Mouse (Mus musculus): ENCODE measurements around the gene Gm29609. TPM values are rescaled to one million over a fixed set of nuclear protein-coding genes. Genes with fewer than 3 reads are reported as not detected.
A peak's percentile ranks its signal among the peaks of the same experiment; 100 is the strongest.

Gene Gm29609
- total and polyA plus RNA-seq, 3 experiments: 0.57 to 2.7 (median 1.2) TPM

GRCm38 (mm10) chr5:31154152-31154553, 25.6 kb downstream of the Gm29609 start, which contains the start of gene Mpv17 (continued):
- TF ChIP-seq KAT2A (IDR thresholded peaks at IDR 0.05; ENCODE audit: insufficient replicate concordance, low read length) (no peak), MEF2A (IDR thresholded peaks at IDR 0.05; ENCODE audit: borderline replicate concordance, low read depth, low read length) (no peak), TCF12 (IDR thresholded peaks at IDR 0.05; ENCODE audit: low read depth, low read length) (peak; percentile 60; the same call in 1 of the 2 replicates), SIN3A (IDR thresholded peaks at IDR 0.05; ENCODE audit: low read length) (peak; percentile 81), JUND (conservative IDR thresholded peaks at IDR 0.05; ENCODE audit: low read depth, low read length) (no peak), RCOR1 (conservative IDR thresholded peaks at IDR 0.05; ENCODE audit: low read depth, low read length) (no peak)

GRCm38 (mm10) chr5:31153516-31154151, 26.1 kb downstream of the Gm29609 start:
- no peak overlapping the region for H3K27ac ChIP-seq (ENCODE audit: insufficient read depth, low read depth)
- no peaks in the 10 kb centered on the region for H3K9me3 ChIP-seq (replicated peaks; ENCODE audit: low read length)
- H3K36me3 ChIP-seq (replicated peaks in 1 of 2; ENCODE audit: control insufficient read depth in 1 of 2, insufficient read depth in 1 of 2, low read length in 1 of 2): peaks cover 29 to 63% of the 10 kb centered on the region in 2 experiments
- no peak for TF ChIP-seq USF2 (conservative IDR thresholded peaks at IDR 0.05; ENCODE audit: low read depth, low read length)
- no peak for TF ChIP-seq RAD21 (IDR thresholded peaks at IDR 0.05; ENCODE audit: low read depth, low read length)
- TF ChIP-seq SIN3A (IDR thresholded peaks at IDR 0.05; ENCODE audit: low read length): no peak
- TF ChIP-seq PAX5 (IDR thresholded peaks at IDR 0.05; ENCODE audit: low read length): no peak
- no peak for TF ChIP-seq TCF12 (IDR thresholded peaks at IDR 0.05; ENCODE audit: low read depth, low read length)
- TF ChIP-seq MEF2A (IDR thresholded peaks at IDR 0.05; ENCODE audit: borderline replicate concordance, low read depth, low read length): no peak
- no peak for TF ChIP-seq ZNF384 (IDR thresholded peaks at IDR 0.05; ENCODE audit: low read depth, low read length)
- H3K27me3 ChIP-seq (replicated peaks): no peaks in the 10 kb centered on the region
- peak overlapping the region; percentile 72 to 81 (median 73) for H3K4me3 ChIP-seq (replicated peaks in 1 of 3; ENCODE audit: low read depth in 2 of 3, low read length in 2 of 3, poor library complexity in 1 of 3)
- DNase-seq (ENCODE audit: extremely low read depth): no peak
- H3K9ac ChIP-seq (ENCODE audit: insufficient read depth, low read depth): peak overlapping the region; percentile 44
- peak overlapping the region; percentile 31 for H3K4me2 ChIP-seq (ENCODE audit: insufficient read depth, low read depth, poor library complexity, severe bottlenecking)
- dilution Hi-C loops (cut with MboI; ENCODE audit: extremely low pct_ligation_motif_present, extremely low pct_unique_long_range_greater_than_20kb, low sequenced_read_pairs): no loop called here
- in situ Hi-C loops (cut with MboI; ENCODE audit: low pct_ligation_motif_present, low pct_unique_long_range_greater_than_20kb, low sequenced_read_pairs): no loop called here
- peaks cover 3 to 24% of the 10 kb centered on the region in 2 experiments; a peak in 2 of 4 replicates for H3K4me1 ChIP-seq (ENCODE audit: control insufficient read depth in 1 of 2, insufficient read depth in 2 of 2)
- H3K79me2 ChIP-seq (replicated peaks; ENCODE audit: control insufficient read depth, extremely low read depth, insufficient read depth, poor library complexity, severe bottlenecking): no peaks in the 10 kb centered on the region

GRCm38 (mm10) chr5:31151746-31152145, 28.0 kb downstream of the Gm29609 start:
- peaks cover 3 to 24% of the 10 kb centered on the region in 2 experiments; a peak in 2 of 4 replicates for H3K4me1 ChIP-seq (ENCODE audit: control insufficient read depth in 1 of 2, insufficient read depth in 2 of 2)
- dilution Hi-C loops (cut with MboI; ENCODE audit: extremely low pct_ligation_motif_present, extremely low pct_unique_long_range_greater_than_20kb, low sequenced_read_pairs): no loop called here
- no peak overlapping the region for H3K4me3 ChIP-seq (replicated peaks in 1 of 3; ENCODE audit: low read depth in 2 of 3, low read length in 2 of 3, poor library complexity in 1 of 3)
- H3K9me3 ChIP-seq (replicated peaks; ENCODE audit: low read length): no peaks in the 10 kb centered on the region
- H3K79me2 ChIP-seq (replicated peaks; ENCODE audit: control insufficient read depth, extremely low read depth, insufficient read depth, poor library complexity, severe bottlenecking): no peaks in the 10 kb centered on the region
- H3K9ac ChIP-seq (ENCODE audit: insufficient read depth, low read depth): no peak overlapping the region
- H3K36me3 ChIP-seq (replicated peaks in 1 of 2; ENCODE audit: control insufficient read depth in 1 of 2, insufficient read depth in 1 of 2, low read length in 1 of 2): peaks cover 24 to 60% of the 10 kb centered on the region in 2 experiments
- no peak overlapping the region for H3K27ac ChIP-seq (ENCODE audit: insufficient read depth, low read depth)
- peak; percentile 10 for DNase-seq (ENCODE audit: extremely low read depth)
- in situ Hi-C loops (cut with MboI; ENCODE audit: low pct_ligation_motif_present, low pct_unique_long_range_greater_than_20kb, low sequenced_read_pairs): no loop called here
- H3K27me3 ChIP-seq (replicated peaks): no peaks in the 10 kb centered on the region
- TF ChIP-seq TBP (conservative IDR thresholded peaks at IDR 0.05; ENCODE audit: low read depth, low read length): no peak
- TF ChIP-seq CTCF (conservative IDR thresholded peaks at IDR 0.05 in 1 of 2, IDR thresholded peaks at IDR 0.05 in 1 of 2; ENCODE audit: low read depth in 2 of 2, low read length in 2 of 2): peak in 1 of 2 experiments; percentile 35; a peak in 1 of 4 replicates
- no peak overlapping the region for H3K4me2 ChIP-seq (ENCODE audit: insufficient read depth, low read depth, poor library complexity, severe bottlenecking)
